Mouse (Mus musculus): ENCODE results near the gene Adgrl3. TPM values are rescaled to one million over a fixed set of nuclear protein-coding genes. Genes with fewer than 3 reads are reported as not detected.

Adgrl3 gene
- polyA plus RNA-seq, 1 experiment, result 9.8 TPM

DNA sequence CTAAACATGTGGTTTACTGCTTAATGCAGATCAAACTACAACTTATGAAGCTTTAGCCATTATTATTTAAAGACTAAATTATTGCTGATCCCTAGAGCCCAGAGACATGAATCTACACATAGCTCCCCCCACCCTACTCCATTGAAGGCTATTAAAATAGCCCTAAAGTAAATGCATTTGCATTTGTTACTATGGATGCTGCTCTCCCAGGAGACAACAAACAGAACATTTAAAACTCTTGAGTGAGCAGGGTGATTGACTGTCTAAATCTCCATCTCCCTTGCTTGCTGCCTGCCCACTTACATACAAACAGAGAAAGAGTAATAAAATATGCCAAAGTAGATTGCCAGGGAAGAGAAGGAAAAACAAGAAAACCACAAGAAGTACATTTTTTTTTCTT is 41.4 kb downstream of the Adgrl3 start:
- Histone ChIP-seq H3K36me3 (ENCODE audit: control insufficient read depth, insufficient read depth) (peaks cover 3% of the 10 kb centered on the region), H3K79me3 (ENCODE audit: low read depth) (peaks cover 35% of the 10 kb centered on the region), H3K79me2 (ENCODE audit: control insufficient read depth, insufficient read depth) (peaks cover 81% of the 10 kb centered on the region), H3K27me3 (ENCODE audit: control insufficient read depth, insufficient read depth, insufficient read length) (no peaks in the 10 kb centered on the region), H3ac (ENCODE audit: control insufficient read depth, insufficient read length, low read depth) (no peak overlapping the region), H3K4me3 (ENCODE audit: insufficient read depth, poor library complexity, severe bottlenecking) (no peak overlapping the region)
- no peak for TF ChIP-seq CTCF (IDR thresholded peaks at IDR 0.05; ENCODE audit: control insufficient read depth, insufficient read depth, insufficient read length)
- TF ChIP-seq MYOD1 (IDR thresholded peaks at IDR 0.05; ENCODE audit: control insufficient read depth, insufficient read length, low read depth), result no peak
- TF ChIP-seq MYOG (IDR thresholded peaks at IDR 0.05; ENCODE audit: control insufficient read depth, extremely low read depth, insufficient read length), result no peak
- TF ChIP-seq FOSL1 (IDR thresholded peaks at IDR 0.05; ENCODE audit: insufficient read depth, low read length, poor library complexity, severe bottlenecking), result no peak
- no peak for TF ChIP-seq USF1 (IDR thresholded peaks at IDR 0.05; ENCODE audit: low read depth)
- no peak for TF ChIP-seq MAX (IDR thresholded peaks at IDR 0.05)
- no peak for TF ChIP-seq CEBPB (IDR thresholded peaks at IDR 0.05; ENCODE audit: low read depth)

DNA sequence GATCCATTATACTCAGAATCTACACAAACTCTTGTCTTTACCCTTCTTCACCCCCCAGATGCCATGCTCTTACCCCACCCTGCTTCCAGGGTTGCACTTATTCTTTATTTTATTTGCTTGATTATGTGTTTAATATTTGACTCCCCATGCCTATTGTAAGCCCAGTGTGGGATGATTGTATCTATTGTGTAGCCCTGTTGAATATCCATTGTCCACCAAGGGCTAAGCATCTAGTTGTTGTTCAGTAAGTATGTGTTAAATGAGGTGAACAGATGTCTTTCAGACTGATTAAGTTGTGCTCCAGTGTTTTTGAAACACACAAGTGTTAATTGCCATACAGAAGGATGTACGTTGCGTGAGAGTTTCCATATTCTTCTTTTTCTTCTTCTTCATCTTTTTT is 44.1 kb downstream of the Adgrl3 start:
- Histone ChIP-seq H3K79me3 (ENCODE audit: low read depth) (peaks cover 26% of the 10 kb centered on the region), H3K27me3 (ENCODE audit: control insufficient read depth, insufficient read depth, insufficient read length) (no peaks in the 10 kb centered on the region), H3ac (ENCODE audit: control insufficient read depth, insufficient read length, low read depth) (no peak overlapping the region), H3K36me3 (ENCODE audit: control insufficient read depth, insufficient read depth) (peaks cover 7% of the 10 kb centered on the region), H3K4me3 (ENCODE audit: insufficient read depth, poor library complexity, severe bottlenecking) (no peak overlapping the region), H3K79me2 (ENCODE audit: control insufficient read depth, insufficient read depth) (peaks cover 80% of the 10 kb centered on the region)
- no peak for TF ChIP-seq MYOG (IDR thresholded peaks at IDR 0.05; ENCODE audit: control insufficient read depth, extremely low read depth, insufficient read length)
- TF ChIP-seq FOSL1 (IDR thresholded peaks at IDR 0.05; ENCODE audit: insufficient read depth, low read length, poor library complexity, severe bottlenecking), result no peak
- no peak for TF ChIP-seq CTCF (IDR thresholded peaks at IDR 0.05; ENCODE audit: control insufficient read depth, insufficient read depth, insufficient read length)
- TF ChIP-seq MYOD1 (IDR thresholded peaks at IDR 0.05; ENCODE audit: control insufficient read depth, insufficient read length, low read depth), result no peak
- TF ChIP-seq USF1 (IDR thresholded peaks at IDR 0.05; ENCODE audit: low read depth), result no peak
- TF ChIP-seq MAX (IDR thresholded peaks at IDR 0.05), result no peak
- no peak for TF ChIP-seq CEBPB (IDR thresholded peaks at IDR 0.05; ENCODE audit: low read depth)

DNA sequence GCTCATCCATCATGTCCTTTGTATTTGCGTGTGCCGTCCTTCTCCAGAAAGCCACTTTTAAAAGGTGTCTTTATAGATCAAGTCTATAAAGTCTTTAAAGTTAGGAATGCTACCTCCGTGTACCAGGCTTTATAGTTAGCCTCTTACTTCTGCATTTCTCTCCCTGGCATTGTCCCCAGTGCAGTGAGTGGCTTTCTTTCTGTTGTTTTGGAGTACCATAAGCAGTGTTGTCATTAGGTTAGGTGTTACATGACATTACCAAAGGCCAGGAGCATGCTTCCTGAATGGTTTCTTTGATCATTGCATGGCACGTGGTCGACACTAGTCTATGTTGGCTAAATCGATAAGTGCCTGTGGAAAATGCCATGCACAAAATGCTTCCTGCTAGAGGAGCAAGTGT is 48.2 kb downstream of the Adgrl3 start:
- H3ac ChIP-seq (ENCODE audit: control insufficient read depth, insufficient read length, low read depth), result no peak overlapping the region
- H3K27me3 ChIP-seq (ENCODE audit: control insufficient read depth, insufficient read depth, insufficient read length), result no peaks in the 10 kb centered on the region
- H3K79me2 ChIP-seq (ENCODE audit: control insufficient read depth, insufficient read depth), result peaks cover 65% of the 10 kb centered on the region
- TF ChIP-seq MYOD1 (IDR thresholded peaks at IDR 0.05; ENCODE audit: control insufficient read depth, insufficient read length, low read depth) (no peak), USF1 (IDR thresholded peaks at IDR 0.05; ENCODE audit: low read depth) (no peak), FOSL1 (IDR thresholded peaks at IDR 0.05; ENCODE audit: insufficient read depth, low read length, poor library complexity, severe bottlenecking) (no peak), MAX (IDR thresholded peaks at IDR 0.05) (no peak), MYOG (IDR thresholded peaks at IDR 0.05; ENCODE audit: control insufficient read depth, extremely low read depth, insufficient read length) (no peak), CTCF (IDR thresholded peaks at IDR 0.05; ENCODE audit: control insufficient read depth, insufficient read depth, insufficient read length) (no peak), CEBPB (IDR thresholded peaks at IDR 0.05; ENCODE audit: low read depth) (no peak)
- H3K36me3 ChIP-seq (ENCODE audit: control insufficient read depth, insufficient read depth), result peaks cover 4% of the 10 kb centered on the region
- peaks cover 23% of the 10 kb centered on the region for H3K79me3 ChIP-seq (ENCODE audit: low read depth)
- H3K4me3 ChIP-seq (ENCODE audit: insufficient read depth, poor library complexity, severe bottlenecking), result no peak overlapping the region

DNA sequence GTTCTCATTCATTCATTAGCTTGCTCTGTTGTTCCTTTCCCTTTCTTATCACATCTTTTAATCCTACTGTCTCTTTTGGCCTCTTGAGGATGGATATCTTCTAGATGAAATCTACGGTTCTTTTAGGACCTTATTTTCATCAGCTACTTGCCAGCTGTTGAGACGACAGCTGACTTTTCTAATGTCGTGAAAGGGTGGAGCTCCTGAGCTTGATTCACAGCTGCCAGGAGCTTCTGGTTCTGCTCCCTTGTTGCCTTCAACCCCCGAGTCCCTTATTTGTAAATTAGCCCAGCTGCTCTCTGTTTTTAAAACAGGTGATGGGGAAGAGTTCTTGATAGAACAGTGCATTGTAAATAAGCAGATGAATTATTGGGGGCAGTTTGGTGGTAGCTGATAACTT is 48.9 kb downstream of the Adgrl3 start:
- Histone ChIP-seq H3K36me3 (ENCODE audit: control insufficient read depth, insufficient read depth) (peaks cover 4% of the 10 kb centered on the region), H3K79me2 (ENCODE audit: control insufficient read depth, insufficient read depth) (peaks cover 68% of the 10 kb centered on the region), H3ac (ENCODE audit: control insufficient read depth, insufficient read length, low read depth) (no peak overlapping the region), H3K27me3 (ENCODE audit: control insufficient read depth, insufficient read depth, insufficient read length) (no peaks in the 10 kb centered on the region), H3K79me3 (ENCODE audit: low read depth) (peaks cover 23% of the 10 kb centered on the region), H3K4me3 (ENCODE audit: insufficient read depth, poor library complexity, severe bottlenecking) (no peak overlapping the region)
- TF ChIP-seq FOSL1 (IDR thresholded peaks at IDR 0.05; ENCODE audit: insufficient read depth, low read length, poor library complexity, severe bottlenecking), result no peak
- no peak for TF ChIP-seq MAX (IDR thresholded peaks at IDR 0.05)
- TF ChIP-seq MYOD1 (IDR thresholded peaks at IDR 0.05; ENCODE audit: control insufficient read depth, insufficient read length, low read depth), result no peak
- no peak for TF ChIP-seq CTCF (IDR thresholded peaks at IDR 0.05; ENCODE audit: control insufficient read depth, insufficient read depth, insufficient read length)
- no peak for TF ChIP-seq USF1 (IDR thresholded peaks at IDR 0.05; ENCODE audit: low read depth)
- no peak for TF ChIP-seq MYOG (IDR thresholded peaks at IDR 0.05; ENCODE audit: control insufficient read depth, extremely low read depth, insufficient read length)
- no peak for TF ChIP-seq CEBPB (IDR thresholded peaks at IDR 0.05; ENCODE audit: low read depth)

DNA sequence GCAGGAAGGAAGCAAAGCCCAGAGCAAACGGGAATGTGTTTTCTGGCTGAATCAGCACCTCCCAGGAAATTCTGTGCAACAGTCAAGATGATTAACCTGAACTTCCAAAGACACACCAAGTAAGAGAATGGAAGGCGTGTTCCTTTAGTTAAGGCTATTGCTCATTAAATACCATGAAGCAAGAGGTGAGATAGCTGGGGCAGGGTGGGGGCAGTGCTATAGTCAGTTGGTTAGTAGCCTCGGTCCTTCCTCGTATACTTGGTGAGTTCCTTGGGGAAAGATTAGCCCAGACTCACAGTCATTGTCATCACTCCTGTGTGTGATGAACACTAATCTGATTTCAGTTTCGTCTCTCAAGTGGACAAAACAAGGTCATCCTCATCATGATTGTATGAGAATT is 53.0 kb downstream of the Adgrl3 start:
- Histone ChIP-seq H3K79me2 (ENCODE audit: control insufficient read depth, insufficient read depth) (peaks cover 57% of the 10 kb centered on the region), H3K4me3 (ENCODE audit: insufficient read depth, poor library complexity, severe bottlenecking) (no peak overlapping the region), H3ac (ENCODE audit: control insufficient read depth, insufficient read length, low read depth) (no peak overlapping the region), H3K36me3 (ENCODE audit: control insufficient read depth, insufficient read depth) (peaks cover 8% of the 10 kb centered on the region), H3K79me3 (ENCODE audit: low read depth) (peaks cover 16% of the 10 kb centered on the region), H3K27me3 (ENCODE audit: control insufficient read depth, insufficient read depth, insufficient read length) (no peaks in the 10 kb centered on the region)
- TF ChIP-seq MAX (IDR thresholded peaks at IDR 0.05) (no peak), CTCF (IDR thresholded peaks at IDR 0.05; ENCODE audit: control insufficient read depth, insufficient read depth, insufficient read length) (no peak), MYOG (IDR thresholded peaks at IDR 0.05; ENCODE audit: control insufficient read depth, extremely low read depth, insufficient read length) (no peak), CEBPB (IDR thresholded peaks at IDR 0.05; ENCODE audit: low read depth) (no peak), MYOD1 (IDR thresholded peaks at IDR 0.05; ENCODE audit: control insufficient read depth, insufficient read length, low read depth) (no peak), USF1 (IDR thresholded peaks at IDR 0.05; ENCODE audit: low read depth) (no peak), FOSL1 (IDR thresholded peaks at IDR 0.05; ENCODE audit: insufficient read depth, low read length, poor library complexity, severe bottlenecking) (no peak)

DNA sequence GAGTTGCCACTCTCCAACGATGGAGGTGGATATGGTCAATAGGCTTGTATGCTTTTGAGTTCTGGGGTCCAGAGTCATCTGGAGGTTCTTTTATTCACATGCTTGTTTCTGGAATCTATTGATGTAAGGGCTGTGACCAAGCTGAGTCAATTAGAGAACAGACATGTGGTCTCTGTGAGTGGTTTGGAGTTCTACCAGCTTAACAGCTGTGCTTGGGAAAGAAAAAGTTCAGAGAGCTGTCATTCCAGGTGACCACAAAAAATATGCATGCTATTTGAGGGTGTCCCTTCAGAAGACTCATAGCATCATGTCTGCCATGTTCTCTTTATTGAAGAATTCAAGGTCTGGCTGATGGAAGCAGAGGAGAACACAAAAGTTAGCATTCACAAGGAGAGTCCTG is 53.9 kb downstream of the Adgrl3 start:
- Histone ChIP-seq H3K27me3 (ENCODE audit: control insufficient read depth, insufficient read depth, insufficient read length) (no peaks in the 10 kb centered on the region), H3ac (ENCODE audit: control insufficient read depth, insufficient read length, low read depth) (no peak overlapping the region), H3K36me3 (ENCODE audit: control insufficient read depth, insufficient read depth) (peaks cover 4% of the 10 kb centered on the region), H3K4me3 (ENCODE audit: insufficient read depth, poor library complexity, severe bottlenecking) (no peak overlapping the region), H3K79me3 (ENCODE audit: low read depth) (peaks cover 15% of the 10 kb centered on the region), H3K79me2 (ENCODE audit: control insufficient read depth, insufficient read depth) (peaks cover 47% of the 10 kb centered on the region)
- TF ChIP-seq MYOG (IDR thresholded peaks at IDR 0.05; ENCODE audit: control insufficient read depth, extremely low read depth, insufficient read length) (no peak), MYOD1 (IDR thresholded peaks at IDR 0.05; ENCODE audit: control insufficient read depth, insufficient read length, low read depth) (peak; percentile 72), CTCF (IDR thresholded peaks at IDR 0.05; ENCODE audit: control insufficient read depth, insufficient read depth, insufficient read length) (no peak), FOSL1 (IDR thresholded peaks at IDR 0.05; ENCODE audit: insufficient read depth, low read length, poor library complexity, severe bottlenecking) (no peak), MAX (IDR thresholded peaks at IDR 0.05) (no peak), CEBPB (IDR thresholded peaks at IDR 0.05; ENCODE audit: low read depth) (no peak), USF1 (IDR thresholded peaks at IDR 0.05; ENCODE audit: low read depth) (peak; percentile 27)
